Mouse (Mus musculus) macrophage (primary cell): ENCODE results near the gene Tspo. TPM values are rescaled to one million over a fixed set of nuclear protein-coding genes. Genes with fewer than 3 reads are reported as not detected.

Experiments
- H3K27ac ChIP-seq: fragments of 350-480 bp; formaldehyde crosslinking; 2 replicates; pipeline ENCODE4 v1.9.0; 2021
- H3K36me3 ChIP-seq: fragments of 350-480 bp; formaldehyde crosslinking; 2 replicates; pipeline ENCODE4 v1.9.0; 2021; ENCODE audit errors: inconsistent target
- H3K4me3 ChIP-seq: fragments of 350-480 bp; formaldehyde crosslinking; 2 replicates; pipeline ENCODE4 v1.9.0; 2021; ENCODE audit errors: inconsistent target
- H3K79me2 ChIP-seq: fragments of 350-480 bp; formaldehyde crosslinking; 2 replicates; pipeline ENCODE4 v1.9.0; 2021; ENCODE audit errors: inconsistent target
- WGBS: methylation state at CpG from one replicate; pipeline ENCODE4 v1.1.7; 2026; ENCODE audit warnings: inconsistent platforms; ENCODE audit not compliant: missing documents; 5-methylcytosine and 5-hydroxymethylcytosine counted together
- polyA plus RNA-seq: library from polyadenylated mRNA; stranded (reverse); fragments of 250-400 nt; gene quantifications from 3 replicates; pipeline ENCODE4 v1.2.4, GENCODE M21; 2018; ENCODE audit warnings: inconsistent platforms

Gene Tspo
- polyA plus RNA-seq, 1 experiment from 2014 or later: 37.4 TPM

DNA sequence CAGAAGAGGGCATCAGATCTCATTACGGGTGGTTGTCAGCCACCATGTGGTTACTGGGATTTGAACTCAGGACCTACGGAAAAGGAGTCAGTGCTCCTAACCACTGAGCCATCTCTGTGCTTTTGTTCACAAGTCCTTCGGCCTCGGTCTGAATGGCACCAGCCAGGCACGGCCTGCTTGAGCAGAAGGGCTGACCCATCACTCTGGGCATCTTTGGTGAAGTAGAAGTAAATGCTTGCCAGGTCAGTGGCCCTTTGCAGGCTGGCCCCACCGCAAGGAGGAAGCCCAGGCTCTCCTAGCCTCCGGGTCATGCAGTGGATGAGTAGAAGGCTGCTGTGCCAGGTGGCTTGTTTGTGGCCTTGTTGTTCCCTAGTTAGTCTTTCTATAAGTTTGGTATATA, 40.0 kb downstream of the Tspo start:
- no peak overlapping the region for H3K4me3 ChIP-seq
- WGBS: 94% methylated on average over 7 of the region's 7 CpGs
- H3K27ac ChIP-seq: no peak overlapping the region
- H3K79me2 ChIP-seq: no peaks in the 10 kb centered on the region
- H3K36me3 ChIP-seq: no peaks in the 10 kb centered on the region

DNA sequence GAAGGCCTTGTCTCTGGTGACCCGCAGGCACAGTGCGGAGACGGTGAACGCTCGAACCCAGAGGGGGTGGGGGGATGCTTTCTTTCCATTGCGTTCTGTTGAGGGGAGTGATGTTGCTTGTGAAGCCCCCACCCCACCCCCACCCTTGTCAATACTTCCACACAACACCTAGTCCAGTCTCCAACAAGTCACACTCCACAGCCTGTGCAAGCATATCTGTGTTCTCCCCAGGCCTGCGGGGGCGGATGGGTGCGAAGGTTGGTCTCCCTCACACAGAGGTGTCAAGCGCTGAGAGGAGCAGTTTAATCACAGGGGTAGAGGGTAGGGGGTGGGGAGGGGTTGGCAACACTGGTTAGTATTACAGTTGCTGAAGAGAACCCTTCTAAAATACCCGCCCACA, 42.8 kb downstream of the Tspo start:
- no peak overlapping the region for H3K4me3 ChIP-seq
- H3K27ac ChIP-seq: no peak overlapping the region
- H3K79me2 ChIP-seq: no peaks in the 10 kb centered on the region
- 95% methylated on average over 11 of the region's 11 CpGs for WGBS
- H3K36me3 ChIP-seq: no peaks in the 10 kb centered on the region

DNA sequence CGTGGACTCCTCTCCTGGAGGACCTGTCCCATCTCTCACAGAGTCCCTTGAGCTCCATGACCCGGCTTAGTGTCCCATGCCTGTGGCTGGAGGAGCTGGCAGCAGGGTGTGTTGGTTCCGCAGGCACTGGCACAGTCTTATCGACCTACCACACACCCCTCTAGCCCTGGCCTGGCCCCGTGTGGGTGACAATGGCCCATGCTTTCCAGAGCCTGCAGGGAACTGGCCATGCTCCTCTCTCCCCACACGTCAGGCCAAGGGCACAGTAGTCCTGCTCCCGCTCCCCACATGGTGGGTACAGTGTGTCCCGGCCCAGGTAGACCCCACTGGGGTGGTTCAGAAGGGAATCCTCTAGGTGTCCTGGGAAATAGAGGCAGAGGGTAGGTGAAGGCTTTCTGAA, 43.3 kb downstream of the Tspo start:
- H3K79me2 ChIP-seq: no peaks in the 10 kb centered on the region
- WGBS: 94% methylated on average over 8 of the region's 8 CpGs
- no peaks in the 10 kb centered on the region for H3K36me3 ChIP-seq
- no peak overlapping the region for H3K4me3 ChIP-seq
- no peak overlapping the region for H3K27ac ChIP-seq

- Histone ChIP-seq H3K4me3 (no peak overlapping the region), H3K79me2 (no peaks in the 10 kb centered on the region), H3K27ac (no peak overlapping the region), H3K36me3 (no peaks in the 10 kb centered on the region)
- WGBS: 53% methylated on average over 15 of the region's 15 CpGs
Measured at GRCm38 (mm10) chr15:83607115-83607802, 43.9 kb downstream of the Tspo start.

DNA sequence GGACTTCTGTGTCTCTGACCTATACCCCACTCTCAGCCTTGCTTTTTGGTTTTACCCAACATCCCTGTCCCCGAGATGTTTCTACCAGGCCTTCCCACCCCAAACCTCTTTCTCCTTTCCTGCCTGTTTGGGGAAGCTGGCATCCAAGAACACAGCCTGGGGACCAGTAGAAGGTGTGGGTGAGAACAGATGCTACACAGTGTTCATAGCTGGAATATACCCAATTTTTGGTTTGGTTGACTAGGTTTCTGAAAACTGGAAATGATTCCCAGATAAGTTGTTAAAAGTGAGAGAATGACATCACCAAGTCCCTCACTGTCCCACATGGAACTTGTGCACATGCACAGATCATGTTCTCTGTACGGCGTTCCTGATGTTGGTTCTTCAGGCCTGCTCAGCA, 51.9 kb downstream of the Tspo start:
- H3K4me3 ChIP-seq: no peak overlapping the region
- no peaks in the 10 kb centered on the region for H3K36me3 ChIP-seq
- no peak overlapping the region for H3K27ac ChIP-seq
- 77% methylated on average over 3 of the region's 3 CpGs for WGBS
- H3K79me2 ChIP-seq: no peaks in the 10 kb centered on the region

Other genes starting within 250 kb of the Tspo start
- gene Arfgap3, start 213.3 kb upstream of the Tspo start, polyA plus RNA-seq: 19.4 to 26.7 TPM (median 26.3 TPM) in 3 replicates
- 58.4 to 158 TPM (median 89.0 TPM) in 3 replicates for gene Pacsin2, start 99.0 kb upstream of the Tspo start, polyA plus RNA-seq
- gene Ttll1, start 52.7 kb upstream of the Tspo start, polyA plus RNA-seq: 8.8 to 12.7 TPM (median 12.1 TPM) in 3 replicates
- 0.35 to 0.51 TPM in 2 of 3 replicates, not detected in the other for gene Bik, start 36.7 kb upstream of the Tspo start, polyA plus RNA-seq
- gene Mcat, start 195 bp downstream of the Tspo start, polyA plus RNA-seq: 6.9 to 13.0 TPM (median 12.2 TPM) in 3 replicates
- gene Ttll12, start 31.6 kb downstream of the Tspo start, polyA plus RNA-seq: 8.4 to 16.8 TPM (median 8.8 TPM) in 3 replicates
- gene Scube1, start 161.4 kb downstream of the Tspo start, polyA plus RNA-seq: not detected in 3 replicates
- not detected in 3 replicates for gene Mpped1, start 215.9 kb downstream of the Tspo start, polyA plus RNA-seq